Mouse (Mus musculus) myocyte (in vitro differentiated cells): ENCODE data around the gene Bricd5. TPM values are rescaled to one million over a fixed set of nuclear protein-coding genes. Genes with fewer than 3 reads are reported as not detected.

Experiments used
- H3K27me3 ChIP-seq: one replicate; pipeline ENCODE4 v1.6.1; 2011; ENCODE audit not compliant: control insufficient read depth, insufficient read depth, insufficient read length
- H3K36me3 ChIP-seq: one replicate; pipeline ENCODE4 v1.6.1; 2011; ENCODE audit not compliant: control insufficient read depth, insufficient read depth
- H3K4me2 ChIP-seq: one replicate; pipeline ENCODE4 v1.6.1; 2011; ENCODE audit warnings: low read depth, control low read depth
- H3K4me3 ChIP-seq: one replicate; pipeline ENCODE4 v1.5.1; 2011; ENCODE audit warnings: mild to moderate bottlenecking, control low read depth, moderate library complexity
- H3K79me2 ChIP-seq: one replicate; pipeline ENCODE4 v1.6.1; 2011; ENCODE audit not compliant: control insufficient read depth, insufficient read depth
- H3ac ChIP-seq: one replicate; pipeline ENCODE4 v1.6.1; 2011; ENCODE audit not compliant: control insufficient read depth, insufficient read length
- CEBPB ChIP-seq: IDR thresholded peaks from 2 replicates; pipeline ENCODE4 v1.6.1; 2011; ENCODE audit warnings: mild to moderate bottlenecking, moderate library complexity; ENCODE audit not compliant: poor library complexity, insufficient read depth, severe bottlenecking
- E2F4 ChIP-seq: IDR thresholded peaks from one replicate; pipeline ENCODE4 v1.6.1; 2011; ENCODE audit warnings: mild to moderate bottlenecking, control low read depth, moderate library complexity; ENCODE audit not compliant: insufficient read depth
- MAX ChIP-seq: IDR thresholded peaks from one replicate; pipeline ENCODE4 v1.6.1; 2011; ENCODE audit warnings: low read depth, mild to moderate bottlenecking, control low read depth
- MYOD1 ChIP-seq, 3 experiments: IDR thresholded peaks; one replicate each; pipeline ENCODE4 v1.6.1; 2011; ENCODE audit warnings: control low read depth in 2 of 3, low read depth in 2 of 3, mild to moderate bottlenecking in 2 of 3, moderate library complexity in 1 of 3; ENCODE audit not compliant: insufficient read length in 2 of 3, control insufficient read depth in 1 of 3
- MYOG ChIP-seq, 3 experiments: IDR thresholded peaks; one replicate each; pipeline ENCODE4 v1.6.1; 2011; ENCODE audit warnings: control low read depth in 2 of 3, low read depth in 2 of 3, mild to moderate bottlenecking in 2 of 3; ENCODE audit not compliant: insufficient read length in 2 of 3, control insufficient read depth in 1 of 3, insufficient read depth in 1 of 3
- POLR2A ChIP-seq: IDR thresholded peaks from one replicate; pipeline ENCODE4 v1.6.1; 2011; ENCODE audit warnings: low read depth, mild to moderate bottlenecking, control low read depth, moderate library complexity; ENCODE audit not compliant: insufficient read length
- POLR2AphosphoS2 ChIP-seq: IDR thresholded peaks from one replicate; pipeline ENCODE4 v1.6.1; 2011; ENCODE audit warnings: low read depth, control low read depth; ENCODE audit not compliant: insufficient read length
- REST ChIP-seq: IDR thresholded peaks from one replicate; pipeline ENCODE4 v1.6.1; 2011; ENCODE audit warnings: mild to moderate bottlenecking, control low read depth, moderate library complexity; ENCODE audit not compliant: insufficient read depth, insufficient read length
- SRF ChIP-seq: IDR thresholded peaks from one replicate; pipeline ENCODE4 v1.6.1; 2011; ENCODE audit warnings: low read depth; ENCODE audit not compliant: control insufficient read depth, insufficient read length
- TCF12 ChIP-seq: IDR thresholded peaks from one replicate; pipeline ENCODE4 v1.6.1; 2011; ENCODE audit warnings: mild to moderate bottlenecking, control low read depth; ENCODE audit not compliant: poor library complexity, insufficient read depth, severe bottlenecking
- TCF3 ChIP-seq: IDR thresholded peaks from one replicate; pipeline ENCODE4 v1.6.1; 2011; ENCODE audit warnings: low read depth, control low read depth; ENCODE audit not compliant: insufficient read length
- USF1 ChIP-seq: IDR thresholded peaks from one replicate; pipeline ENCODE4 v1.6.1; 2011; ENCODE audit warnings: low read depth, mild to moderate bottlenecking, control low read depth, moderate library complexity
- polyA plus RNA-seq: library from polyadenylated mRNA; unstranded; fragments of >200 nt; fragmentation: generic; extraction: Trizol; gene quantifications from one replicate; pipeline ENCODE4 v1.2.1, GENCODE M21; 2012; ENCODE audit warnings: missing spikeins

The Bricd5 gene
- polyA plus RNA-seq, 1 experiment = 0.53 TPM

- no peak for TF ChIP-seq POLR2A
- TF ChIP-seq E2F4 = no peak
- no peak for TF ChIP-seq REST
- no peak for TF ChIP-seq CEBPB
- no peak for TF ChIP-seq USF1
- no peak for TF ChIP-seq SRF
- no peak for TF ChIP-seq TCF12
- no peak for TF ChIP-seq MYOG (IDR thresholded peaks at IDR 0.05; ENCODE audit: control insufficient read depth in 1 of 3, insufficient read depth in 1 of 3, insufficient read length in 2 of 3, low read depth in 2 of 3)
- TF ChIP-seq MAX = no peak
Observed at GRCm38 (mm10) chr17:24485090-24485860, 11.6 kb downstream of the Bricd5 start.

GRCm38 (mm10) chr17:24488186-24488661 lies 14.5 kb downstream of the Bricd5 start, which contains the start of gene Caskin1:
TSS of gene Caskin1 (plus strand) at chr17:24488601.
- no peak within 1 kb of the TSS for H3ac ChIP-seq
- H3K79me2 ChIP-seq = no peaks in the 10 kb centered on the region
- TF ChIP-seq USF1 (no peak), TCF12 (no peak), SRF (no peak)
- no peaks in the 10 kb centered on the region for H3K36me3 ChIP-seq
- no peak within 1 kb of the TSS for H3K4me3 ChIP-seq
- H3K27me3 ChIP-seq = peaks cover 28% of the 10 kb centered on the region
- peak within 1 kb of the TSS; percentile 55 for H3K4me2 ChIP-seq

More at GRCm38 (mm10) chr17:24485090-24485860, 11.6 kb downstream of the Bricd5 start:
- H3K4me3 ChIP-seq = no peak overlapping the region
- no peak overlapping the region for H3K4me2 ChIP-seq
- H3K27me3 ChIP-seq = peaks cover 28% of the 10 kb centered on the region
- no peaks in the 10 kb centered on the region for H3K36me3 ChIP-seq
- H3ac ChIP-seq = no peak overlapping the region
- H3K79me2 ChIP-seq = no peaks in the 10 kb centered on the region

- peaks cover 28% of the 10 kb centered on the region for H3K27me3 ChIP-seq
- TF ChIP-seq REST (no peak), TCF12 (no peak), E2F4 (no peak), TCF3 (no peak), POLR2A (no peak), USF1 (no peak), CEBPB (no peak), MAX (no peak), POLR2AphosphoS2 (no peak), MYOD1 (IDR thresholded peaks at IDR 0.05; ENCODE audit: control insufficient read depth in 1 of 3, insufficient read length in 2 of 3, low read depth in 2 of 3) (no peak), SRF (no peak), MYOG (IDR thresholded peaks at IDR 0.05; ENCODE audit: control insufficient read depth in 1 of 3, insufficient read depth in 1 of 3, insufficient read length in 2 of 3, low read depth in 2 of 3) (no peak)
- no peaks in the 10 kb centered on the region for H3K79me2 ChIP-seq
Observed at GRCm38 (mm10) chr17:24488662-24489264, 15.1 kb downstream of the Bricd5 start.

GRCm38 (mm10) chr17:24489265-24490030 lies 15.8 kb downstream of the Bricd5 start:
- no peaks in the 10 kb centered on the region for H3K79me2 ChIP-seq
- H3K36me3 ChIP-seq = no peaks in the 10 kb centered on the region
- no peak for TF ChIP-seq MAX
- no peak for TF ChIP-seq MYOD1 (IDR thresholded peaks at IDR 0.05; ENCODE audit: control insufficient read depth in 1 of 3, insufficient read length in 2 of 3, low read depth in 2 of 3)
- no peak overlapping the region for H3ac ChIP-seq
- peak overlapping the region; percentile 55 for H3K4me2 ChIP-seq
- peaks cover 28% of the 10 kb centered on the region for H3K27me3 ChIP-seq
- no peak overlapping the region for H3K4me3 ChIP-seq

More at GRCm38 (mm10) chr17:24488662-24489264, 15.1 kb downstream of the Bricd5 start:
- H3K4me3 ChIP-seq = no peak overlapping the region
- peak overlapping the region; percentile 55 for H3K4me2 ChIP-seq
- H3ac ChIP-seq = no peak overlapping the region
- no peaks in the 10 kb centered on the region for H3K36me3 ChIP-seq

GRCm38 (mm10) chr17:24490399-24490798 lies 16.7 kb downstream of the Bricd5 start:
- no peak overlapping the region for H3K4me3 ChIP-seq
- no peak overlapping the region for H3K4me2 ChIP-seq
- TF ChIP-seq USF1 = no peak
- TF ChIP-seq TCF3 = no peak
- TF ChIP-seq POLR2A = no peak
- TF ChIP-seq MYOD1 (IDR thresholded peaks at IDR 0.05; ENCODE audit: control insufficient read depth in 1 of 3, insufficient read length in 2 of 3, low read depth in 2 of 3) = no peak
- no peak for TF ChIP-seq TCF12
- TF ChIP-seq MYOG (IDR thresholded peaks at IDR 0.05; ENCODE audit: control insufficient read depth in 1 of 3, insufficient read depth in 1 of 3, insufficient read length in 2 of 3, low read depth in 2 of 3) = no peak
- TF ChIP-seq MAX = no peak
- no peak for TF ChIP-seq SRF
- no peak for TF ChIP-seq POLR2AphosphoS2
- no peak for TF ChIP-seq REST
- TF ChIP-seq CEBPB = no peak
- no peak for TF ChIP-seq E2F4
- H3ac ChIP-seq = no peak overlapping the region
- H3K79me2 ChIP-seq = no peaks in the 10 kb centered on the region
- peaks cover 28% of the 10 kb centered on the region for H3K27me3 ChIP-seq
- H3K36me3 ChIP-seq = no peaks in the 10 kb centered on the region
